Mouse (Mus musculus): ENCODE results near the gene Atl1. TPM values are rescaled to one million over a fixed set of nuclear protein-coding genes. Genes with fewer than 3 reads are reported as not detected.

The Atl1 gene
- polyA plus RNA-seq (2015; fragmentation: Nextera tagmentation; extraction: Ambion mirVana): 3.9 and 5.4 TPM in 2 replicates

DNA sequence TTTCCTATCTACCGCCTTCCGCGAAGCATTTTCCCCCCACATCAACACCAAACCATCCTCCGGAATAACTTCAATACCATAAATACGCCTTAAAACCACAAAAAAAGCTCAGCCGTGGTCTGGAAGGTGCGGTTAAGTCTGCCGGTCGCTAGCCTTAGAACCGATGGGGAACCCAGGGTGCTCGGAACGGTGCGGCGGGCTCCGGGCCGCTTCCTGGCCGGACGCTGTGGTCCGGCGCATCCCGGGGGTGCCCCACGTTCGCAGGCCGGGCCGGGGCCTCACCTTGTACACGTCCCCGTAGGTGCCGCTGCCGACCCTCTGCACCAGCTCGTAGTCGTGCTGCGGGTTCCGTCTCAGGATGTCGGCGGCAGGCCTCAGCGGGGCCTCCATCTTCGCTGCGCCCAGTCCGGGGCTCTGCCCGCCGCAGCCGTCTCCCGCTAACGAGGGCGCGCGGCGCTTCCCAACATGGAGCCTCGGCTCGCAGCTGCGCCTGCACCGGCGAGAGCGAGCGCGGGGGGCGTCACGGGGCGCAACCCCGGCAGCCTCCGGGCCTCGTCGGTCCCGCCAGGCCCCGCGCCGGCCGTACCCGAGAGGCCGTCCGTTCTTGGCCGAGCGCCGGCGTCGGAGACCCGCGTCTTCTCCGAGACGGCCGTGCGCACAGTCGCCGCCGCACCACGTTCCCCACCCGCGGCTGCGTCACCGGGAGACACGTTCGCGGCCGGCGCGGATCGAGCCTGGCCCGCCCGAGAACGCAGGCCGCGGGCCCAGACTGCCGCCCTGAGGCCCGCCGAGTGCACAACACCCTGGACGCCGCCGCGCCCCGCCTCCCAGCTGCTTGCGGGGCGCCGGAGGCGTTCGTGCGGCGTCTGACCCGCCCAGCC lies at the start of gene Atl1, which contains the start of gene Map4k5:
Gene Atl1, plus strand, starts transcription at position 244 of the 881 bp plus-strand sequence.
Gene Map4k5, minus strand, starts transcription at position 830 of the 881 bp plus-strand sequence.
- ATAC-seq (ENCODE audit: low read depth): peak; percentile 96
- no peaks in the 10 kb centered on the region for H3K27me3 ChIP-seq (ENCODE audit: control insufficient read depth, insufficient read depth, low read depth, low read length)
- H3K4me2 ChIP-seq (ENCODE audit: low read depth, low read length): peak within 1 kb of the TSS; percentile 83
- no peaks in the 10 kb centered on the region for H3K36me3 ChIP-seq (ENCODE audit: control insufficient read depth, insufficient read depth, low read length)
- H3K9ac ChIP-seq (ENCODE audit: low read length): peak within 1 kb of the TSS; percentile 97
- peaks cover 27% of the 10 kb centered on the region for H3K4me1 ChIP-seq (replicated peaks; ENCODE audit: control insufficient read depth, insufficient read depth, low read length)
- peak within 1 kb of the TSS; percentile 95 for H3K27ac ChIP-seq (ENCODE audit: low read length)
- no peaks in the 10 kb centered on the region for H3K9me3 ChIP-seq (ENCODE audit: control insufficient read depth, low read length)
- WGBS: under 1% methylated on average over 103 of the region's 118 CpGs
- peak within 1 kb of the TSS; percentile 95 for H3K4me3 ChIP-seq (ENCODE audit: low read length)

DNA sequence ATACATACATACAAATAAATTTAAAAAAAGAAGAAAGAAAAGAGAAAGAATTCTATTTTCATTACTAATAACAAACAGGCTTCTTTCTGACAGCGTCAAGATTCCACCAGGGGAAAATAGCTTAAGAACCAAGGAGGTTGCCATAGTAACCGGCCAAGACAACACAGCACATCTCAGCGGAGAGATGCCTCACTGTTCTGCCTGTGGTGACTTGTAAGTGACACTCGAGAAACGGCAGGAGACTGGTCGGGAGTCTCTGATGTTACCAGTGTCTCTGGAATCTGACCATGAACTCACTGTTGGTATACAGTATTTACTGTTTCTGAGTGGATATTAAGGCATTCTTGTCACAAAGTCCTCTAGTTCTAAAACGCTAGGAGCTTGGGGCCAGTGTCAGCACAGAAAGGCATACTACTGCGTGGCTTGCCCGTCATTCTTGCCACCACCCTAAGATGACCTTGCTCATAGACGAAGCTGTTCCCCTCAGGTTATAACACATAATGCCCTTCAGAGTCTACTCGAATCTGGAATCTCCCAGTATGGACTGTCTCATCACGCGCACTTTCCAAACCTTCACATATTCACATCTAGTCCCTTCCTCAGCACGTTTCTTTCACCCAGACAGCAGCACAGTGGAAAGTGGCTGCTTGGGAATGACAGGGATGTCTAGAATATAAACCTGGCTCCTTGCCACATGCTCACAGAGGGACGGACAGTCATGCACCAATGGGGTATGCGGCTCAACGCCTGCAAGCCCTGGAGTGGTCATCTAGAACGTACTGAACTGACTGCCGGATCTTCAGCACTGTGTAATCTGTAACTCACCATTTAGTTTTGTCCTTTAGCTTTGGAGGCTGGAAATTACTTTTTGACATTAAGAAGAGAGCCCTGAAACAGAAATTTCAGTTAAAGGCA lies 48.6 kb upstream of the Atl1 start:
- ATAC-seq (ENCODE audit: low read depth): peak; percentile 68; the same call in 1 of the 2 replicates
- Histone ChIP-seq H3K4me2 (ENCODE audit: low read depth, low read length) (no peak overlapping the region), H3K4me1 (replicated peaks; ENCODE audit: control insufficient read depth, insufficient read depth, low read length) (no peaks in the 10 kb centered on the region), H3K27ac (ENCODE audit: low read length) (no peak overlapping the region), H3K4me3 (ENCODE audit: low read length) (no peak overlapping the region), H3K27me3 (ENCODE audit: control insufficient read depth, insufficient read depth, low read depth, low read length) (no peaks in the 10 kb centered on the region), H3K9me3 (ENCODE audit: control insufficient read depth, low read length) (no peaks in the 10 kb centered on the region), H3K36me3 (ENCODE audit: control insufficient read depth, insufficient read depth, low read length) (peaks cover 22% of the 10 kb centered on the region), H3K9ac (ENCODE audit: low read length) (no peak overlapping the region)
- WGBS: 65% methylated on average over 19 of the region's 19 CpGs

DNA sequence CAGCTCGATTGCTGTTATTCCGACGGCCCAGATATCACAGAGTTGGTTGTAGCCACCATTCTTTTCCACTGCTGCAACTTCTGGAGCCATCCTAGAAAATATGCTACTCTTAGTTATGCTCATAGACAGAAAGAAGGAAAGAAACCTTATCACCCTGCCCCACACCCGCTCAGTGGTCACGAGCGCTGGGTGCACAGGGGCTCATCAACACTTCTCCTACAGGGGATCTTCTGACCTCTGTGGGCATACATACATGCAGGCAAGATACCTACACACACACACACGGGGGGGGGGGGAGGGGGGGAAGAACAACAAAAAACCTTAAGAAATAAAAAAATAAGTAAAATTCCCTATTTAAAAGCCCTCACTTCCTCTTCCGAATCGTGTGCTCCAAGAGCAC lies 46.7 kb upstream of the Atl1 start:
- WGBS: 92% methylated on average over 8 of the region's 9 CpGs
- Histone ChIP-seq H3K9me3 (ENCODE audit: control insufficient read depth, low read length) (no peaks in the 10 kb centered on the region), H3K9ac (ENCODE audit: low read length) (no peak overlapping the region), H3K4me2 (ENCODE audit: low read depth, low read length) (no peak overlapping the region), H3K4me3 (ENCODE audit: low read length) (no peak overlapping the region), H3K36me3 (ENCODE audit: control insufficient read depth, insufficient read depth, low read length) (peaks cover 25% of the 10 kb centered on the region), H3K27ac (ENCODE audit: low read length) (no peak overlapping the region), H3K27me3 (ENCODE audit: control insufficient read depth, insufficient read depth, low read depth, low read length) (no peaks in the 10 kb centered on the region), H3K4me1 (replicated peaks; ENCODE audit: control insufficient read depth, insufficient read depth, low read length) (no peaks in the 10 kb centered on the region)
- no peak for ATAC-seq (ENCODE audit: low read depth)

DNA sequence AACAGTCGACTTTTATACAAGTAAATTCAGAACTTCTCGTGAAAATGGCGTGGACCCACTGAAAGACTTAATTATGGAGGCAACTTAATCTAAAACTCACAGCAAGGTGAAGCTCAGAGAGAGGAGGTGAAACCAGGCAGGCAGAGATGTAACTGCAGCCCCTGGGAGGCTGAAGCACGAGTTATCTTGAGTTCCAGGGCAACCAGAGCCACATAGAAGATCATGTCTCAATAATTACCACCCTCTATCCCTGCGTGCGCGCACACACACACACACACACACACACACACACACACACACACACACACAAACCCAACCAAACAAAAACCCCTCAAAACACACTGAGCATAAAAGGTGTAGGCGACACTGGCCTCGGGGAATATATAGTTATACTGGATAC lies 45.9 kb upstream of the Atl1 start:
- no peak for ATAC-seq (ENCODE audit: low read depth)
- Histone ChIP-seq H3K36me3 (ENCODE audit: control insufficient read depth, insufficient read depth, low read length) (peaks cover 25% of the 10 kb centered on the region), H3K9me3 (ENCODE audit: control insufficient read depth, low read length) (no peaks in the 10 kb centered on the region), H3K27me3 (ENCODE audit: control insufficient read depth, insufficient read depth, low read depth, low read length) (no peaks in the 10 kb centered on the region), H3K4me2 (ENCODE audit: low read depth, low read length) (no peak overlapping the region), H3K27ac (ENCODE audit: low read length) (no peak overlapping the region), H3K4me1 (replicated peaks; ENCODE audit: control insufficient read depth, insufficient read depth, low read length) (no peaks in the 10 kb centered on the region), H3K9ac (ENCODE audit: low read length) (no peak overlapping the region), H3K4me3 (ENCODE audit: low read length) (no peak overlapping the region)
- 91% methylated on average over 9 of the region's 9 CpGs for WGBS

DNA sequence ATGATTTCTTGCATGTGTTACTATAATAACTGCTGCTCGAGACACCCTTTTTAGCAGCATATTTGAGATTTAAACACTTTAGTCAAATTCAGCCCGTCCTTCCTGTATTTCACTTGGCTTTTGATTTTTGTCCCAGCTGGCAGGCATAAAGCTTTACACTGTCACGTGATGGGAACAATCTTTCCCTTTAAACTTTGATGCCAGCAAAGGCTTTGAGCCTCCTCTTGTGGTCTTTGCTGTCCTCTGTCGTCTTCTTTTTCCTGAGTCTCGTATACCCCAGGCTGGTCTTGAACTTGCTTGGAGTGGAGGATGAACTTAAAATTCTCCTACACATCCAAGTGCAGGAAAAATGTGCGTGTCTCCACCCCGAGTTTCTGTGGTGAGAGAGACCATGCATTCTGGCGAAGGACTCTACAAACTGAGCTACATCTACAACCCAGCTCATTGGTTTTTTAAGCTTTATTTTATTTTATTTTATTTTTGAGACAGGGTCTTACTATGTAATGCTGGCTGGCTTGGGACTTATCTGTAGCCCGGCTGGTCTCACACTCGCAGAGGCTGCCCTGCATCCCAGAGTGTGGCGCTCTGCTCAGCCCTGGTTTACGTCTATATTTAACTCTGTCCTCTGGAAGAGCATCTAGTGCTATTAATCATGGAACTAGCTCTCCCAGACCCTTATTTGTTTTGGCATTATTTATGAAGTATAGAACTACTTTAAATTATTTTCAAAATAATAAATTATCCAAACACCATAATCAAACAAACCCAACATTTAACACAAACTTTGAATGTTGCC lies 44.1 kb upstream of the Atl1 start:
- Histone ChIP-seq H3K4me2 (ENCODE audit: low read depth, low read length) (no peak overlapping the region), H3K27ac (ENCODE audit: low read length) (no peak overlapping the region), H3K27me3 (ENCODE audit: control insufficient read depth, insufficient read depth, low read depth, low read length) (no peaks in the 10 kb centered on the region), H3K4me1 (replicated peaks; ENCODE audit: control insufficient read depth, insufficient read depth, low read length) (no peaks in the 10 kb centered on the region), H3K9ac (ENCODE audit: low read length) (no peak overlapping the region), H3K9me3 (ENCODE audit: control insufficient read depth, low read length) (no peaks in the 10 kb centered on the region), H3K4me3 (ENCODE audit: low read length) (no peak overlapping the region), H3K36me3 (ENCODE audit: control insufficient read depth, insufficient read depth, low read length) (peaks cover 23% of the 10 kb centered on the region)
- no peak for ATAC-seq (ENCODE audit: low read depth)
- 75% methylated on average over 12 of the region's 12 CpGs for WGBS

DNA sequence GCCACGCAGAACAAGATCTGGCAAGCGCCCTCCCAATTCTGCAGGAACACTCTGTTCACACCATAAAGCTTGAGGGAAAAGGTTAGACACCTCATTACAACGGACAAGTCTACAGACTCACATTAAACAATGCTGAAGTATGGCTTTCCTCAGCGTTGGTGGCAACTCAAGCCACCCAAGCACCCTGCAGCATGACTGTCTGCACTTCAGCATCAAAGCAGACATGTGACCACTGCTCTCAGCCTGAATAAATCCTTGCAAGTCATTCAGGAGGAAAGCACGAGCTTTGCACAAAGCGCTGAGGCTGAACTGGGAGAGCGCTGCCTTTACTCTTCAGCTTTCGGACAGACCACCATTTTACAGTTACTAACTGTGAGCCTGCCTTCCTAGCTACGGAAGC lies 40.1 kb upstream of the Atl1 start:
- H3K36me3 ChIP-seq (ENCODE audit: control insufficient read depth, insufficient read depth, low read length): peaks cover 22% of the 10 kb centered on the region
- WGBS: 81% methylated on average over 9 of the region's 9 CpGs
- H3K4me1 ChIP-seq (replicated peaks; ENCODE audit: control insufficient read depth, insufficient read depth, low read length): no peaks in the 10 kb centered on the region
- no peaks in the 10 kb centered on the region for H3K9me3 ChIP-seq (ENCODE audit: control insufficient read depth, low read length)
- no peak overlapping the region for H3K4me3 ChIP-seq (ENCODE audit: low read length)
- no peak overlapping the region for H3K9ac ChIP-seq (ENCODE audit: low read length)
- H3K4me2 ChIP-seq (ENCODE audit: low read depth, low read length): no peak overlapping the region
- H3K27me3 ChIP-seq (ENCODE audit: control insufficient read depth, insufficient read depth, low read depth, low read length): no peaks in the 10 kb centered on the region
- no peak for ATAC-seq (ENCODE audit: low read depth)
- no peak overlapping the region for H3K27ac ChIP-seq (ENCODE audit: low read length)

DNA sequence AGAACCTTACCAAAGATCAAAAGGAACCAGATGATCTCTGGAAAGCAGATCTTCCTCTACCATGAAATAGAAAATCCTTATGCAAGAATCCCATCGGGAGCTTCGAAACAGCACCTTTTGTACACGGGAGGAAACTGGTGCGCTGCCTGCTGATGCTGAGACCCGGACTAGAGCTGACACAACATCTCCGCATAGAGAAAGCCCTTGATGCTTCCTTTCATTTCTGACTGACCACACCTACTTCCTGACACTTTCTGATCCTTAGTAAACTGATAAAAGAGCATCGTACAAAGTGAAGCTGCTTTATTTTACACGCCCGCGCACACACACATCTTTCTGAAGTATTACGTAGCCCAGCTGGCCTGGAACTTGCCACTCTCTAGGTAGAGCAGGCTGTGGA lies 39.0 kb upstream of the Atl1 start:
- H3K27me3 ChIP-seq (ENCODE audit: control insufficient read depth, insufficient read depth, low read depth, low read length): no peaks in the 10 kb centered on the region
- H3K9me3 ChIP-seq (ENCODE audit: control insufficient read depth, low read length): no peaks in the 10 kb centered on the region
- no peak overlapping the region for H3K27ac ChIP-seq (ENCODE audit: low read length)
- 75% methylated on average over 11 of the region's 11 CpGs for WGBS
- H3K4me1 ChIP-seq (replicated peaks; ENCODE audit: control insufficient read depth, insufficient read depth, low read length): no peaks in the 10 kb centered on the region
- H3K4me3 ChIP-seq (ENCODE audit: low read length): no peak overlapping the region
- ATAC-seq (ENCODE audit: low read depth): no peak
- H3K4me2 ChIP-seq (ENCODE audit: low read depth, low read length): no peak overlapping the region
- H3K9ac ChIP-seq (ENCODE audit: low read length): no peak overlapping the region
- peaks cover 20% of the 10 kb centered on the region for H3K36me3 ChIP-seq (ENCODE audit: control insufficient read depth, insufficient read depth, low read length)

DNA sequence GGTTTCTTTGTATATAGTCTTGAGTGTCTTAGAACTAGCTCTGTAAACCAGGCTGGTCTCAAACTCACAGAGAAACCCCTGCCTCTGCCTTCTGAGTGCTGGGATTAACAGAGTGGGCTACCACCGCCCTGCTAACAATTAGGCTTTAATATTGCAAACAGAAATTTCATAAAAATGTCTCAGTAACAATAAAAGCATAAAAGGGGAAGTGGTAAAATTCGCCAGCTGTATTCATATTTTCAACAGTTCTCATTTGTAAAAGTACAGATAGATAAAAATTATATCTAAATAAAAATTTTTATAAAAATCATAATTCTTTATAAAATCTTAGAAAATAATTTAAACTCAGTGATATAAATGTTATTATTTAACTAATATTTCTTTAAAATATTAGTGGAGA lies 38.5 kb upstream of the Atl1 start:
- WGBS: 85% methylated on average over 2 of the region's 2 CpGs
- Histone ChIP-seq H3K4me3 (ENCODE audit: low read length) (no peak overlapping the region), H3K9me3 (ENCODE audit: control insufficient read depth, low read length) (no peaks in the 10 kb centered on the region), H3K4me1 (replicated peaks; ENCODE audit: control insufficient read depth, insufficient read depth, low read length) (no peaks in the 10 kb centered on the region), H3K9ac (ENCODE audit: low read length) (no peak overlapping the region), H3K27me3 (ENCODE audit: control insufficient read depth, insufficient read depth, low read depth, low read length) (no peaks in the 10 kb centered on the region), H3K27ac (ENCODE audit: low read length) (no peak overlapping the region), H3K36me3 (ENCODE audit: control insufficient read depth, insufficient read depth, low read length) (peaks cover 18% of the 10 kb centered on the region), H3K4me2 (ENCODE audit: low read depth, low read length) (no peak overlapping the region)
- ATAC-seq (ENCODE audit: low read depth): no peak

All from lung, embryonic 16.5 days (tissue).